Mouse (Mus musculus): ENCODE measurements around the gene Dhh. TPM values are rescaled to one million over a fixed set of nuclear protein-coding genes. Genes with fewer than 3 reads are reported as not detected.

The Dhh gene
- polyA plus RNA-seq, 1 experiment from 2014 or later, result 2.9 TPM

DNA sequence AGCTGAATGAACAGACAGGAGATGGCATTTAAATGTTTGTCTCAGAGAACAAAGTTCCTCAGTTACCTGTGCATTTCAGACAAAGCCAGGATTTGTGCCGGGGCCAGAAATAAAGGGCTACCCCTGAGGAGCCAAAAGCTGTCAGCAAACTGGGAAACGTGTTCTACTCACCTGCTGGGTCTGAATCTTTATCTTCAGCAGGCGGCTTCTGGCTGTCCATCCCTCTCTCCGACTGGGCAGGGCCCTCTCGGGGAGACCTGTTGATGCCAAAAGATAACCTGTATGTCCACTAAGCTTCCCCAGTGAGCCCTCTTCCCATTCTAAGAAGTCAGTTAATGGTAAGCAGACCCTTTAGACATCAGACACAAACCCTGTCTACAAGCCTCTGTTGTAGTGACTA, 31.8 kb downstream of the Dhh start:
- H3K9ac ChIP-seq (ENCODE audit: low read depth, low read length), result no peak overlapping the region
- ATAC-seq (replicated peaks; ENCODE audit: low FRiP score, low read depth), result no peak
- 82% methylated on average over 5 of the region's 5 CpGs for WGBS

DNA sequence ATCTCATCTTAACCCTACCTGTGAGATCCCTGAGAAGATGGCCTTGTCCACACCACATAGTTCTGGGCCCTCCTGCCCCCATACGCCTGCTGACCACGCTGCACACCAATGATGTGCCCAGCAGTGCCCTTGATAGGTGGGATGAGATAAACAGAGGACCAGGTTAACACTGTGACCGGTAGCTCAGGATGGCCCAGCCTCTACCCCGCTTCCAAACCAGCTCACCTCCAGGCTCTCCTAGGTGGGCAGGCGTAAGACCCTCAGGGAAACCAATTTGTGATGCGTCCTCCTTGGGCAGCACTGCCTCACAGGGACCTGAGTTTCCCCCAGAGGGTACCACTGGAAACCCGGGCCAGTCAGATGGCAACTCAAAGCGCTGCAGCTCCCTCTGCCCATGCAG, 32.6 kb downstream of the Dhh start:
- Histone ChIP-seq H3K4me3 (replicated peaks; ENCODE audit: low read depth, low read length) (no peak overlapping the region), H3K36me3 (ENCODE audit: insufficient read depth, low read length) (peaks cover 58% of the 10 kb centered on the region), H3K27me3 (ENCODE audit: insufficient read depth, low read length) (no peaks in the 10 kb centered on the region), H3K27ac (no peak overlapping the region), H3K9ac (ENCODE audit: low read depth, low read length) (no peak overlapping the region), H3K9me3 (replicated peaks; ENCODE audit: low read length) (no peaks in the 10 kb centered on the region), H3K4me2 (ENCODE audit: low read length) (no peak overlapping the region), H3K4me1 (replicated peaks; ENCODE audit: insufficient read depth, low read length) (peaks cover 20% of the 10 kb centered on the region; the same call in 1 of the 2 replicates)
- no peak for TF ChIP-seq CTCF (IDR thresholded peaks at IDR 0.05; ENCODE audit: low read depth)
- ATAC-seq (replicated peaks; ENCODE audit: low FRiP score, low read depth) (no peak), DNase-seq (ENCODE audit: low spot score) (no peak)
- WGBS, result 96% methylated on average over 8 of the region's 8 CpGs

More for the DNA sequence above, 31.8 kb downstream of the Dhh start:
- no peak for DNase-seq (ENCODE audit: low spot score)
- Histone ChIP-seq H3K4me2 (ENCODE audit: low read length) (no peak overlapping the region), H3K9me3 (replicated peaks; ENCODE audit: low read length) (no peaks in the 10 kb centered on the region), H3K27ac (no peak overlapping the region), H3K27me3 (ENCODE audit: insufficient read depth, low read length) (no peaks in the 10 kb centered on the region), H3K36me3 (ENCODE audit: insufficient read depth, low read length) (peaks cover 51% of the 10 kb centered on the region), H3K4me3 (replicated peaks; ENCODE audit: low read depth, low read length) (no peak overlapping the region), H3K4me1 (replicated peaks; ENCODE audit: insufficient read depth, low read length) (peaks cover 20% of the 10 kb centered on the region; the same call in 1 of the 2 replicates)
- TF ChIP-seq CTCF (IDR thresholded peaks at IDR 0.05; ENCODE audit: low read depth), result no peak

DNA sequence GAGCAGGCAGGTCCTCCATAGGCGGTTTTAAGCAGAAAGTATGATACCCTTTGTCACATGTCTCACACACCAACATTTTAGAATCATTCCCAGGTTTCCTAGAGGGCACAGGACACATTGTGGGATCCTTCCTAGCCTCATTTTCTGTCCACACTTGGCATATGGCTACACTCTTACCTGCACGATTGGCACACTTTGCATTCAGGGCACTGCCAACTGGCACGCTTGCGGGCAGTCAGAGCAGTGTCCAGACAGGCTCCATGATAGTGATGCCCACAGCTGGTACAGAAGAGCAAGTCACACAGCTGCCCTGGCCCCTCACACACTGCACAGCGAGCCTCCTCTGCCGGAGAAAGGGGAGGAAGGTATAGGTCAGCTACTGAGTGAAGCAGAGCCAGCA, 33.4 kb downstream of the Dhh start:
- no peak for TF ChIP-seq CTCF (IDR thresholded peaks at IDR 0.05; ENCODE audit: low read depth)
- Histone ChIP-seq H3K9ac (ENCODE audit: low read depth, low read length) (no peak overlapping the region), H3K27ac (no peak overlapping the region)

DNA sequence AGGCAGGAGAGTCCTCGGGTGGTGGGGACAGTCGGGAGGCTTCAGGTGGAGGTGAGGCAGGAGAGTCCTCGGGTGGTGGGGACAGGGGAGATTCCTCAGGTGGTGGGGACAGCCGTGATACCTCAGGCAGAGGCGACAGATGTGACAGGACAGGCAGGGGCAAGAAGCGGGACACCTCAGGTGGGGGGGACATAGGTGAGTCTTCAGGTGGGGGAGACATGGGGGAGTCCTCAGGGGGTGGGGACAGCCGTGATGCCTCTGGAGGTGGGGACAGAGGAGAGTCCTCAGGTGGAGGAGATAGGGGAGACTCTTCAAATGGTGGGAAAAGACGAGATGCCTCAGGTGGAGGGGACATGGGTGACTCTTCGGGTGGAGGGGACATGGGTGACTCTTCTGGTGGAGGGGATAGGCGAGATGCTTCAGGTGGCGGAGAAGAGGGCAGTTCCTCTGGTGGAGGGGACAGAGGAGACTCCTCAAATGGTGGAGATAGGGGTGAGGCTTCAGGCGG, 34.8 kb downstream of the Dhh start:
- DNase-seq (ENCODE audit: low spot score), result no peak
- H3K4me1 ChIP-seq (replicated peaks; ENCODE audit: insufficient read depth, low read length), result peaks cover 8% of the 10 kb centered on the region; the same call in 1 of the 2 replicates
- no peak for TF ChIP-seq CTCF (IDR thresholded peaks at IDR 0.05; ENCODE audit: low read depth)
- H3K27ac ChIP-seq, result no peak overlapping the region
- no peaks in the 10 kb centered on the region for H3K9me3 ChIP-seq (replicated peaks; ENCODE audit: low read length)
- no peaks in the 10 kb centered on the region for H3K27me3 ChIP-seq (ENCODE audit: insufficient read depth, low read length)
- peaks cover 80% of the 10 kb centered on the region for H3K36me3 ChIP-seq (ENCODE audit: insufficient read depth, low read length)
- no peak overlapping the region for H3K4me2 ChIP-seq (ENCODE audit: low read length)
- WGBS, result 89% methylated on average over 12 of the region's 12 CpGs
- no peak overlapping the region for H3K4me3 ChIP-seq (replicated peaks; ENCODE audit: low read depth, low read length)
- no peak for ATAC-seq (replicated peaks; ENCODE audit: low FRiP score, low read depth)
- no peak overlapping the region for H3K9ac ChIP-seq (ENCODE audit: low read depth, low read length)

More for the DNA sequence above, 33.4 kb downstream of the Dhh start:
- Histone ChIP-seq H3K27me3 (ENCODE audit: insufficient read depth, low read length) (no peaks in the 10 kb centered on the region), H3K4me1 (replicated peaks; ENCODE audit: insufficient read depth, low read length) (peaks cover 20% of the 10 kb centered on the region; the same call in 1 of the 2 replicates), H3K36me3 (ENCODE audit: insufficient read depth, low read length) (peaks cover 66% of the 10 kb centered on the region), H3K9me3 (replicated peaks; ENCODE audit: low read length) (no peaks in the 10 kb centered on the region), H3K4me2 (ENCODE audit: low read length) (no peak overlapping the region), H3K4me3 (replicated peaks; ENCODE audit: low read depth, low read length) (no peak overlapping the region)
- 94% methylated on average over 6 of the region's 6 CpGs for WGBS
- no peak for DNase-seq (ENCODE audit: low spot score)
- no peak for ATAC-seq (replicated peaks; ENCODE audit: low FRiP score, low read depth)

DNA sequence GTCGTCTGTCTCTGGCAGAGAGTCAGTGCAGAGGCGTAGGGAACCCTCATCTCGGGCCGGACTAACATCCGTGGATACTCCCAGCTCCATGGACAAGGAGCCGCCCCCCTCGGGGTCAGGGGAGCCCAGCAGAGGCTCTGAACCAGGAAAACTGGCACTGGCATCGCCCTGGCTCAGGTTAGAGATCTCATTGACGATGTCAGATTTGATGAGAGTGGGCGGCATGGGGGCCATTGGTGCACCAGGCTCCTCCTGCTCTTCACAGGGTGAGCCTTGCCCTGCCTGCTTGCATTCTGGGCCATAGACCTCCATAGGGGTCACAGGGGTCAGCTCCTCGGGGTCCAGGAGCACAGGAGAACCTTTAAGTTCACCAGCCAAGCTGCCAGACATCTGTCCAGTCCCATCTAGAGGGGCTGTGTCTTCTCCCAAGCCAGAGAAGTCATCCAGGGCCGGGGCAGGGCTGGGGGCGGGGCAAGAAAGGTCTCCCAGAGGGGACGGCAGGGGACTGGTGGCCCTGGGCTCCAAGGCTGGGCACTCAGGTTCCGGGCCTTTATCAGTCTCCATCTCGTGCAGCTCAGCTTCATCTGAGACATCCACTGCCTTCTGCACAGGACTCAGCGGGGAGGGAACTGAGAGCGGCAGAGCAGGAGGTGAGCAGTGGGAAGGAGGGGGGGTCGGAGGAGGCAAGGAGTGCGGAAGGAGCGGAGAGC, 36.5 kb downstream of the Dhh start:
- no peaks in the 10 kb centered on the region for H3K4me1 ChIP-seq (replicated peaks; ENCODE audit: insufficient read depth, low read length)
- no peak overlapping the region for H3K9ac ChIP-seq (ENCODE audit: low read depth, low read length)
- no peak overlapping the region for H3K4me2 ChIP-seq (ENCODE audit: low read length)
- no peak for ATAC-seq (replicated peaks; ENCODE audit: low FRiP score, low read depth)
- 85% methylated on average over 21 of the region's 21 CpGs for WGBS
- no peak overlapping the region for H3K27ac ChIP-seq
- H3K4me3 ChIP-seq (replicated peaks; ENCODE audit: low read depth, low read length), result no peak overlapping the region
- H3K27me3 ChIP-seq (ENCODE audit: insufficient read depth, low read length), result no peaks in the 10 kb centered on the region
- no peaks in the 10 kb centered on the region for H3K9me3 ChIP-seq (replicated peaks; ENCODE audit: low read length)
- H3K36me3 ChIP-seq (ENCODE audit: insufficient read depth, low read length), result peaks cover 96% of the 10 kb centered on the region
- no peak for TF ChIP-seq CTCF (IDR thresholded peaks at IDR 0.05; ENCODE audit: low read depth)
- no peak for DNase-seq (ENCODE audit: low spot score)

DNA sequence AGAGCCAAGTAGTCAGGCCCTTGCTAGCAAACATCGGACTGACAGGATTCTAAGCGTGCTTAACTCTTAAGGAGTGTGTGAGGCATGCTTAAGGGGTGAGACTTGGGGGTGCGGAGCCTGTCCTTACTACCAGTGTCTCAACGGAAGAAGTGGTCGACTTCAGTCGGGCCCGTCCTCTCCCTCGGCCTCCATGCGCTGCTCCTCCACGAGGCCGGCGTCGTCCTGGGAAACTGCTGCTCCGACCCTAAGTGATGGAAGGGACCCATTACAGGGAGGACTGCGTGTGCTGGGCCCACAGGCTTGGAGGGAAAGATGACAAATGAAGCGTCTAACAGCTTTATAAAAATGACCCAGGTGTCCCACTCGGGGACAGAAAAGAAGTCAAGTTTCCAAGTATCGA, 37.4 kb downstream of the Dhh start:
- Histone ChIP-seq H3K9me3 (replicated peaks; ENCODE audit: low read length) (no peaks in the 10 kb centered on the region), H3K36me3 (ENCODE audit: insufficient read depth, low read length) (peaks cover 96% of the 10 kb centered on the region), H3K9ac (ENCODE audit: low read depth, low read length) (no peak overlapping the region), H3K27ac (no peak overlapping the region), H3K27me3 (ENCODE audit: insufficient read depth, low read length) (no peaks in the 10 kb centered on the region), H3K4me2 (ENCODE audit: low read length) (no peak overlapping the region), H3K4me3 (replicated peaks; ENCODE audit: low read depth, low read length) (no peak overlapping the region), H3K4me1 (replicated peaks; ENCODE audit: insufficient read depth, low read length) (no peaks in the 10 kb centered on the region)
- TF ChIP-seq CTCF (IDR thresholded peaks at IDR 0.05; ENCODE audit: low read depth), result no peak
- WGBS, result 94% methylated on average over 18 of the region's 18 CpGs
- ATAC-seq (replicated peaks; ENCODE audit: low FRiP score, low read depth) (no peak), DNase-seq (ENCODE audit: low spot score) (no peak)

Data from kidney, postnatal 0 days (tissue).